Mouse (Mus musculus): ENCODE measurements around the gene Tekt4.

GRCm38 (mm10) chr17:25466257-25466656, 11.8 kb downstream of the Tekt4 start:
- no peak for TF ChIP-seq CTCF (IDR thresholded peaks at IDR 0.05; ENCODE audit: low read depth)
- TF ChIP-seq EP300 (IDR thresholded peaks at IDR 0.05; ENCODE audit: low read depth), result no peak

Measured in liver, postnatal 0 days (tissue).